Mouse (Mus musculus) liver, embryonic 13.5 days (tissue): ENCODE measurements around the gene Cfap73. TPM values are rescaled to one million over a fixed set of nuclear protein-coding genes. Genes with fewer than 3 reads are reported as not detected.
A peak's percentile ranks its signal among the peaks of the same experiment; 100 is the strongest.

Experiments
- ATAC-seq: fragments of 200-750 bp; cut with Nextera tagmentation; 2 replicates; pipeline ENCODE4 v1.8.0; 2017; ENCODE audit warnings: low read depth, mild to moderate bottlenecking, moderate number of reproducible peaks, moderate library complexity
- DNase-seq: peaks from one replicate; pipeline ENCODE4 v3.0.0; 2022
- H3K27ac ChIP-seq: fragments of 300-500 bp; sonication (generic); 2 replicates; pipeline ENCODE4 v1.5.1; 2015; ENCODE audit warnings: moderate library complexity, mild to moderate bottlenecking, inconsistent platforms
- H3K27me3 ChIP-seq: fragments of 300-500 bp; sonication (generic); 2 replicates; pipeline ENCODE4 v1.6.1; 2015; ENCODE audit warnings: mild to moderate bottlenecking, inconsistent platforms
- H3K36me3 ChIP-seq: fragments of 300-500 bp; sonication (generic); 2 replicates; pipeline ENCODE4 v1.6.1; 2015; ENCODE audit warnings: mild to moderate bottlenecking, inconsistent platforms
- H3K4me1 ChIP-seq: fragments of 300-500 bp; sonication (generic); replicated peaks from 2 replicates; pipeline ENCODE4 v1.6.1; 2015; ENCODE audit warnings: inconsistent platforms
- H3K4me2 ChIP-seq: fragments of 300-500 bp; sonication (generic); 2 replicates; pipeline ENCODE4 v1.6.1; 2015; ENCODE audit warnings: inconsistent platforms, mild to moderate bottlenecking, moderate library complexity
- H3K4me3 ChIP-seq: fragments of 300-500 bp; sonication (generic); replicated peaks from 2 replicates; pipeline ENCODE4 v1.5.1; 2015; ENCODE audit warnings: mild to moderate bottlenecking, inconsistent platforms
- H3K9ac ChIP-seq: fragments of 300-500 bp; sonication (generic); 2 replicates; pipeline ENCODE4 v1.6.1; 2015; ENCODE audit warnings: mild to moderate bottlenecking, inconsistent platforms
- H3K9me3 ChIP-seq: fragments of 300-500 bp; sonication (generic); replicated peaks from 2 replicates; pipeline ENCODE4 v1.6.1; 2016; ENCODE audit warnings: inconsistent platforms
- WGBS: fragments of 180-500 bp; shearing (Covaris S2); methylation state at CpG from one replicate; pipeline ENCODE4 v1.1.7; 2015; ENCODE audit not compliant: insufficient replicate concordance; 5-methylcytosine and 5-hydroxymethylcytosine counted together
- polyA plus RNA-seq: library from polyadenylated mRNA; unstranded; fragments of >200 nt; fragmentation: Nextera tagmentation; extraction: Ambion mirVana; gene quantifications from 2 replicates; pipeline ENCODE4 v1.2.1, GENCODE M21; 2015

Cfap73 gene
- polyA plus RNA-seq, 1 experiment from 2014 or later, result not detected

- no peak overlapping the region for H3K4me3 ChIP-seq
- no peaks in the 10 kb centered on the region for H3K27me3 ChIP-seq
- peaks cover 91% of the 10 kb centered on the region for H3K4me1 ChIP-seq
- no peaks in the 10 kb centered on the region for H3K9me3 ChIP-seq
- no peak overlapping the region for H3K4me2 ChIP-seq
- DNase-seq, result no peak
- WGBS, result 90% methylated on average over 26 of the region's 26 CpGs
- H3K36me3 ChIP-seq, result peaks cover 66% of the 10 kb centered on the region
- no peak for ATAC-seq
- no peak overlapping the region for H3K9ac ChIP-seq
- peak overlapping the region; percentile 99 for H3K27ac ChIP-seq
These were observed 54.0 kb downstream of the Cfap73 start for GRCm38 (mm10) chr5:120579898-120580626.

- WGBS, result 56% methylated on average over 26 of the region's 26 CpGs
- Histone ChIP-seq H3K4me1 (peaks cover 91% of the 10 kb centered on the region), H3K9ac (peak overlapping the region; percentile 76), H3K27ac (peak overlapping the region; percentile 99), H3K36me3 (peaks cover 66% of the 10 kb centered on the region), H3K9me3 (no peaks in the 10 kb centered on the region), H3K4me2 (peak overlapping the region; percentile 73), H3K27me3 (no peaks in the 10 kb centered on the region), H3K4me3 (peak overlapping the region; percentile 43)
- DNase-seq (no peak), ATAC-seq (no peak)
These were observed 54.7 kb downstream of the Cfap73 start for GRCm38 (mm10) chr5:120579211-120579897.

- H3K9ac ChIP-seq, result peak overlapping the region; percentile 76
- DNase-seq (no peak), ATAC-seq (peak; percentile 23)
These were observed 55.4 kb downstream of the Cfap73 start for GRCm38 (mm10) chr5:120578504-120579081.

More at GRCm38 (mm10) chr5:120578504-120579081, 55.4 kb downstream of the Cfap73 start:
- H3K4me2 ChIP-seq, result peak overlapping the region; percentile 73
- H3K9me3 ChIP-seq, result no peaks in the 10 kb centered on the region
- H3K4me3 ChIP-seq, result peak overlapping the region; percentile 43
- H3K4me1 ChIP-seq, result peaks cover 86% of the 10 kb centered on the region
- WGBS, result 35% methylated on average over 12 of the region's 12 CpGs
- H3K27ac ChIP-seq, result peak overlapping the region; percentile 99
- H3K36me3 ChIP-seq, result peaks cover 61% of the 10 kb centered on the region
- H3K27me3 ChIP-seq, result no peaks in the 10 kb centered on the region

Other genes with a start within 250 kb of the Cfap73 start
- not detected in 2 replicates for gene Lhx5, start 202.5 kb downstream of the Cfap73 start, polyA plus RNA-seq
- 0.82 and 1.0 TPM in 2 replicates for gene Sdsl, start 161.4 kb downstream of the Cfap73 start, polyA plus RNA-seq
- gene Sds, start 157.7 kb downstream of the Cfap73 start, polyA plus RNA-seq, result not detected in 2 replicates
- 17.3 and 17.9 TPM in 2 replicates for gene Plbd2, start 130.6 kb downstream of the Cfap73 start, polyA plus RNA-seq
- gene Slc8b1, start 123.1 kb downstream of the Cfap73 start, polyA plus RNA-seq, result 4.0 and 4.7 TPM in 2 replicates
- gene Tpcn1, start 45.6 kb downstream of the Cfap73 start, polyA plus RNA-seq, result 21.4 and 22.7 TPM in 2 replicates
- 1.8 and 1.9 TPM in 2 replicates for gene Iqcd, start 45.2 kb downstream of the Cfap73 start, polyA plus RNA-seq
- gene Rita1, start 21.6 kb downstream of the Cfap73 start, polyA plus RNA-seq, result 5.7 and 6.5 TPM in 2 replicates
- 22.9 and 26.0 TPM in 2 replicates for gene Ddx54, start 21.5 kb downstream of the Cfap73 start, polyA plus RNA-seq
- 0.18 and 0.22 TPM in 2 replicates for gene Rasal1, start 14.6 kb upstream of the Cfap73 start, polyA plus RNA-seq
- gene Dtx1, start 77.7 kb upstream of the Cfap73 start, polyA plus RNA-seq, result 0.21 and 0.53 TPM in 2 replicates
- gene Oas2, start 115.6 kb upstream of the Cfap73 start, polyA plus RNA-seq, result 0.25 and 0.34 TPM in 2 replicates
- 0.12 and 0.17 TPM in 2 replicates for gene Oas3, start 143.4 kb upstream of the Cfap73 start, polyA plus RNA-seq
- not detected in 2 replicates for gene Oas1e, start 161.3 kb upstream of the Cfap73 start, polyA plus RNA-seq
- 0.08 and 0.22 TPM in 2 replicates for gene Oas1c, start 178.3 kb upstream of the Cfap73 start, polyA plus RNA-seq
- not detected in 2 replicates for gene Oas1f, start 213.1 kb upstream of the Cfap73 start, polyA plus RNA-seq
- gene Oas1h, start 227.2 kb upstream of the Cfap73 start, polyA plus RNA-seq, result not detected in 2 replicates